Mouse (Mus musculus): ENCODE data around the gene Tnk2.

DNA sequence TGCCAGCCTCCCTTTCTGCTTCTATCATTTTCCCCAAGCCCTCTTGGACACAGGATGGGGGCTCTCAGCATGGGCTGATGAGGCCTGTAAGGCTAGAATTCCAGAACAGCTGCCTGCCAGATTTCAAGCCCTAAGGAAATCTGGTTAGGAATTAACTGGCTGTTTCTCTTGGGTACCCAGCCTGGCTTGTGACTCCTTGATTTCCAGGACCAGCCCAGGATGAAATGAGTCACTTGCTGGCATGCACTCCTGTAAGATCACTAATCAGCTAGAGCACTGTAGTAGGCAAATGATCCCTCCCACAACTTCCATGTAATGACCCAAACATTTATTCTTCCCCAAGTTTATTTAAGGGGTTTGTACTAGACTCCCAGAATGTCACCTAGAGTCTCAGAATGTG, 84.6 kb downstream of the Tnk2 start:
- TF ChIP-seq ZNF384 (IDR thresholded peaks at IDR 0.05; ENCODE audit: low read depth, low read length) (no peak), CTCF (conservative IDR thresholded peaks at IDR 0.05 in 1 of 2, IDR thresholded peaks at IDR 0.05 in 1 of 2; ENCODE audit: low read depth in 2 of 2, low read length in 2 of 2) (no peak), RCOR1 (conservative IDR thresholded peaks at IDR 0.05; ENCODE audit: low read depth, low read length) (no peak), USF1 (IDR thresholded peaks at IDR 0.05; ENCODE audit: low read depth, low read length) (no peak), JUND (conservative IDR thresholded peaks at IDR 0.05; ENCODE audit: low read depth, low read length) (no peak), POLR2A (IDR thresholded peaks at IDR 0.05; ENCODE audit: low read depth, low read length) (no peak), UBTF (IDR thresholded peaks at IDR 0.05; ENCODE audit: low read depth, low read length) (no peak), TCF12 (IDR thresholded peaks at IDR 0.05; ENCODE audit: low read depth, low read length) (no peak), CHD2 (IDR thresholded peaks at IDR 0.05; ENCODE audit: low read length) (no peak)
